Mouse (Mus musculus) bone marrow, adult 2 months (tissue): ENCODE measurements around the gene Btbd3. TPM values are rescaled to one million over a fixed set of nuclear protein-coding genes. Genes with fewer than 3 reads are reported as not detected.

Experiments
- H3K27ac ChIP-seq: fragments of 200-500 bp; 2 replicates; pipeline ENCODE4 v1.5.1; 2012; ENCODE audit warnings: low read depth, mild to moderate bottlenecking, control low read depth, inconsistent platforms, low read length; ENCODE audit not compliant: control insufficient read depth, poor library complexity, insufficient read depth
- H3K4me1 ChIP-seq: fragments of 200-500 bp; 2 replicates; pipeline ENCODE4 v1.6.1; 2011; ENCODE audit warnings: low read length; ENCODE audit not compliant: control insufficient read depth, insufficient read depth
- H3K4me3 ChIP-seq: fragments of 200-500 bp; replicated peaks from 2 replicates; pipeline ENCODE3; 2011; ENCODE audit warnings: mild to moderate bottlenecking, low read depth, low read length, control low read depth; ENCODE audit not compliant: control insufficient read depth
- CTCF ChIP-seq: fragments of 200-500 bp; IDR thresholded peaks from 2 replicates; pipeline ENCODE4 v1.5.1; 2011; ENCODE audit warnings: low read length, control low read depth; ENCODE audit not compliant: control insufficient read depth, insufficient read depth
- POLR2A ChIP-seq: fragments of 200-500 bp; IDR thresholded peaks from 2 replicates; pipeline ENCODE4 v1.6.1; 2011; ENCODE audit warnings: low read depth, mild to moderate bottlenecking, control low read depth, low read length, borderline replicate concordance; ENCODE audit not compliant: control insufficient read depth
- WGBS: fragments of 180-500 bp; shearing (Covaris S2); methylation state at CpG from one replicate; pipeline ENCODE4 v1.1.7; 2018; 5-methylcytosine and 5-hydroxymethylcytosine counted together
- polyA plus RNA-seq: library from polyadenylated mRNA; stranded (reverse); fragments of >200 nt; gene quantifications from 2 replicates; pipeline ENCODE4 v1.2.4, GENCODE M21; 2011; ENCODE audit warnings: low replicate concordance; ENCODE audit not compliant: missing spikeins, insufficient read depth, insufficient read length

Btbd3 gene
- polyA plus RNA-seq, 1 experiment = 1.2 TPM

GRCm38 (mm10) chr2:138447681-138448080, 191.3 kb downstream of the Btbd3 start:
- Histone ChIP-seq H3K27ac (no peak overlapping the region), H3K4me3 (no peak overlapping the region), H3K4me1 (no peaks in the 10 kb centered on the region)
- 82% methylated on average over 3 of the region's 3 CpGs for whole genome bisulfite sequencing
- TF ChIP-seq POLR2A (no peak), CTCF (no peak)

- Histone ChIP-seq H3K27ac (no peak overlapping the region), H3K4me1 (no peaks in the 10 kb centered on the region), H3K4me3 (no peak overlapping the region)
- 81% methylated on average over 22 of the region's 22 CpGs for WGBS
- TF ChIP-seq POLR2A (no peak), CTCF (no peak)
These were observed 211.7 kb downstream of the Btbd3 start for GRCm38 (mm10) chr2:138468046-138468572.

- H3K4me1 ChIP-seq = no peaks in the 10 kb centered on the region
- no peak overlapping the region for H3K27ac ChIP-seq
- H3K4me3 ChIP-seq = no peak overlapping the region
- WGBS = 59% methylated on average over 5 of the region's 5 CpGs
- TF ChIP-seq POLR2A (no peak), CTCF (no peak)
These were observed 217.0 kb downstream of the Btbd3 start for GRCm38 (mm10) chr2:138473407-138473806.

- no peak overlapping the region for H3K4me3 ChIP-seq
- TF ChIP-seq POLR2A (no peak), CTCF (no peak)
- 79% methylated on average over 3 of the region's 3 CpGs for WGBS
- H3K4me1 ChIP-seq = no peaks in the 10 kb centered on the region
- H3K27ac ChIP-seq = no peak overlapping the region
These were observed 220.1 kb downstream of the Btbd3 start for GRCm38 (mm10) chr2:138476486-138476885.

- H3K27ac ChIP-seq = no peak overlapping the region
- H3K4me1 ChIP-seq = no peaks in the 10 kb centered on the region
- TF ChIP-seq POLR2A = no peak
- no peak overlapping the region for H3K4me3 ChIP-seq
- WGBS = 74% methylated on average over 5 of the region's 5 CpGs
These were observed 220.9 kb downstream of the Btbd3 start for GRCm38 (mm10) chr2:138477278-138477677.

- Histone ChIP-seq H3K4me1 (no peaks in the 10 kb centered on the region), H3K4me3 (no peak overlapping the region), H3K27ac (no peak overlapping the region)
- no peak for TF ChIP-seq CTCF
- no peak for TF ChIP-seq POLR2A
- 68% methylated on average over 3 of the region's 3 CpGs for WGBS
These were observed 226.2 kb downstream of the Btbd3 start for GRCm38 (mm10) chr2:138482541-138482940.

- TF ChIP-seq POLR2A = no peak
- TF ChIP-seq CTCF = no peak
- Histone ChIP-seq H3K27ac (no peak overlapping the region), H3K4me3 (no peak overlapping the region), H3K4me1 (no peaks in the 10 kb centered on the region)
- 73% methylated on average over 4 of the region's 4 CpGs for WGBS
These were observed 228.5 kb downstream of the Btbd3 start for GRCm38 (mm10) chr2:138484871-138485270.

- no peak overlapping the region for H3K4me3 ChIP-seq
- 79% methylated on average over 2 of the region's 2 CpGs for WGBS
- no peak overlapping the region for H3K27ac ChIP-seq
- H3K4me1 ChIP-seq = no peaks in the 10 kb centered on the region
- TF ChIP-seq POLR2A (no peak), CTCF (no peak)
These were observed 234.5 kb downstream of the Btbd3 start for GRCm38 (mm10) chr2:138490688-138491405.
